Mouse (Mus musculus) ES-Bruce4 (cell line): ENCODE measurements around the gene Sgo1. TPM values are rescaled to one million over a fixed set of nuclear protein-coding genes. Genes with fewer than 3 reads are reported as not detected.

ENCODE experiments used
- H3K27ac ChIP-seq: 2 replicates; pipeline ENCODE4 v1.5.1; 2012; ENCODE audit warnings: low read length, inconsistent platforms; ENCODE audit not compliant: insufficient read depth
- H3K27me3 ChIP-seq: 2 replicates; pipeline ENCODE4 v1.6.1; 2012; ENCODE audit warnings: mild to moderate bottlenecking, low read length, inconsistent platforms; ENCODE audit not compliant: control insufficient read depth, poor library complexity, insufficient read depth, severe bottlenecking
- H3K36me3 ChIP-seq: 2 replicates; pipeline ENCODE4 v1.6.1; 2012; ENCODE audit warnings: inconsistent platforms, mild to moderate bottlenecking, low read length, moderate library complexity; ENCODE audit not compliant: control insufficient read depth, poor library complexity, insufficient read depth, severe bottlenecking
- H3K4me1 ChIP-seq: one replicate; pipeline ENCODE4 v1.8.1; 2011; ENCODE audit warnings: low read length; ENCODE audit not compliant: control insufficient read depth, insufficient read depth
- H3K4me3 ChIP-seq: 2 replicates; pipeline ENCODE4 v1.5.1; 2011; ENCODE audit warnings: low read depth, mild to moderate bottlenecking, low read length
- H3K9ac ChIP-seq: 2 replicates; pipeline ENCODE4 v1.6.1; 2012; ENCODE audit warnings: low read depth, mild to moderate bottlenecking, inconsistent platforms; ENCODE audit not compliant: poor library complexity, severe bottlenecking
- H3K9me3 ChIP-seq: replicated peaks from 2 replicates; pipeline ENCODE4 v1.6.1; 2012; ENCODE audit warnings: mild to moderate bottlenecking, low read length, inconsistent platforms; ENCODE audit not compliant: control insufficient read depth, poor library complexity, insufficient read depth, severe bottlenecking
- CTCF ChIP-seq: IDR thresholded peaks from one replicate; pipeline ENCODE4 v1.8.1; 2011; ENCODE audit warnings: low read depth, low read length
- EP300 ChIP-seq: IDR thresholded peaks from 2 replicates; pipeline ENCODE4 v1.6.1; 2011; ENCODE audit warnings: low read depth, low read length; ENCODE audit not compliant: insufficient read depth
- POLR2A ChIP-seq: IDR thresholded peaks from one replicate; pipeline ENCODE4 v1.8.1; 2011; ENCODE audit warnings: low read length; ENCODE audit not compliant: insufficient read depth
- polyA plus RNA-seq: library from polyadenylated mRNA; stranded (reverse); fragments of >200 nt; gene quantifications from 2 replicates; pipeline ENCODE4 v1.2.4, GENCODE M21; 2011; ENCODE audit warnings: low read depth; ENCODE audit not compliant: missing spikeins, insufficient read depth, insufficient read length

Gene Sgo1
- polyA plus RNA-seq, 1 experiment = 71.5 TPM

DNA sequence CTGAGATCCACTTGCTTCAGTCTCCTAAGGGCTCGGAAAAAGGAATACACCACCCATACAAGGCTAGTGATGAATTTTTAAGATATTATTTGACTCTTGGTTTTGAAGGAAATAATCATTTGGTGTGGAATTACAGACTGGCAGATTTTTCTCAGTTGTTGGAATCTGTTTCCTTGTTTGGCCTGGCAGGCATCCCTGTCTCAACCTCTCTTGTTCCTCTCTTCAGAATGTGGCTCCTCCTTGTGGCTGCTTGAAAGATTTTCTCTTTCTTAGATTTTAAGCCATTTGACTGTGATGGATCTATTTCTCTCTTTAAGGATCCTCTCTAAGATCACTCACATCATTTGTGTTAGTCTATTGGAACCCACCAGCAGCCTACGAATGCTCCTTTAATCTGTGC lies 4.9 kb upstream of the Sgo1 start:
- Histone ChIP-seq H3K9me3 (no peaks in the 10 kb centered on the region), H3K9ac (no peak overlapping the region), H3K36me3 (no peaks in the 10 kb centered on the region), H3K27ac (no peak overlapping the region), H3K4me1 (peaks cover 1% of the 10 kb centered on the region), H3K27me3 (no peaks in the 10 kb centered on the region), H3K4me3 (no peak overlapping the region)
- TF ChIP-seq POLR2A (no peak), EP300 (no peak), CTCF (no peak)

DNA sequence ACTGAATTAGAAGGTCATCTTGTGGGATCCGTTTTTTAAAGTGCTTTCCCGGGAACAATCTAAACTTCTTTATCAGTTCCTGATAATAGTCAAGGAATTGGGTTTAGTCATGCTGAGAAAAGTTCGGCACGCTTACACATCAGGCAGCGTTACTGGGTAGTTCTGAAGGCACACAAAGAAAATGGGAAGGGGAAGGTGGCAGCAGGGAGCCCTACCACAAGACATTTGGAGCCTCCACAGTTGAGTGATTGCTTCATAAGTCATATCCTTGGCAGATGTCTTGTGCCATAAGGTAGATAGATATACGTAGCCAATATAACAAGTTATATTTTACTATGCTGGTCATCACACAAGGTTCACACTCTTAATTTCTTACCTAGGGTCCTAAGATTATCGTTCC lies 813 bp upstream of the Sgo1 start:
- Histone ChIP-seq H3K4me3 (peak overlapping the region; percentile 59), H3K36me3 (peaks cover 22% of the 10 kb centered on the region), H3K27me3 (no peaks in the 10 kb centered on the region), H3K27ac (peak overlapping the region; percentile 74), H3K9ac (peak overlapping the region; percentile 19), H3K4me1 (no peaks in the 10 kb centered on the region), H3K9me3 (no peaks in the 10 kb centered on the region)
- TF ChIP-seq POLR2A (no peak), CTCF (no peak), EP300 (no peak)

GRCm38 (mm10) chr17:53688321-53688720 lies 812 bp downstream of the Sgo1 start:
- Histone ChIP-seq H3K27ac (no peak overlapping the region), H3K4me3 (peak overlapping the region; percentile 46)
- TF ChIP-seq POLR2A (no peak), EP300 (no peak), CTCF (no peak)

GRCm38 (mm10) chr17:53678716-53679115 lies 10.4 kb downstream of the Sgo1 start:
- H3K9ac ChIP-seq = no peak overlapping the region
- TF ChIP-seq EP300 = no peak
- TF ChIP-seq CTCF = no peak
- TF ChIP-seq POLR2A = no peak
- H3K36me3 ChIP-seq = peaks cover 82% of the 10 kb centered on the region
- peak overlapping the region; percentile 53 for H3K27ac ChIP-seq
- H3K4me3 ChIP-seq = no peak overlapping the region
- H3K9me3 ChIP-seq = peaks cover 13% of the 10 kb centered on the region
- no peaks in the 10 kb centered on the region for H3K27me3 ChIP-seq
- H3K4me1 ChIP-seq = no peaks in the 10 kb centered on the region

More at GRCm38 (mm10) chr17:53688321-53688720, 812 bp downstream of the Sgo1 start:
- no peaks in the 10 kb centered on the region for H3K9me3 ChIP-seq
- peak overlapping the region; percentile 84 for H3K9ac ChIP-seq
- no peaks in the 10 kb centered on the region for H3K27me3 ChIP-seq
- peaks cover 35% of the 10 kb centered on the region for H3K36me3 ChIP-seq
- no peaks in the 10 kb centered on the region for H3K4me1 ChIP-seq

- no peak overlapping the region for H3K4me3 ChIP-seq
- TF ChIP-seq POLR2A (no peak), CTCF (no peak)
- peaks cover 46% of the 10 kb centered on the region for H3K36me3 ChIP-seq
- no peaks in the 10 kb centered on the region for H3K4me1 ChIP-seq
- peaks cover 24% of the 10 kb centered on the region for H3K9me3 ChIP-seq
- no peak overlapping the region for H3K27ac ChIP-seq
- H3K9ac ChIP-seq = no peak overlapping the region
- H3K27me3 ChIP-seq = no peaks in the 10 kb centered on the region
Observed at GRCm38 (mm10) chr17:53670453-53670852, 18.7 kb downstream of the Sgo1 start.

- Histone ChIP-seq H3K27me3 (no peaks in the 10 kb centered on the region), H3K9me3 (no peaks in the 10 kb centered on the region), H3K9ac (no peak overlapping the region), H3K4me1 (no peaks in the 10 kb centered on the region), H3K36me3 (peaks cover 18% of the 10 kb centered on the region), H3K27ac (no peak overlapping the region), H3K4me3 (no peak overlapping the region)
- TF ChIP-seq POLR2A (no peak), EP300 (no peak), CTCF (no peak)
Observed at GRCm38 (mm10) chr17:53664703-53665382, 24.3 kb downstream of the Sgo1 start.
